Mouse (Mus musculus) gastrocnemius, adult 18-20 months (tissue): Measurements from ENCODE around the gene Vtcn1. TPM values are rescaled to one million over a fixed set of nuclear protein-coding genes. Genes with fewer than 3 reads are reported as not detected.
"Not testable (repeated sequence)": the region's sequence is repeated elsewhere in the genome, so short reads cannot be mapped to it uniquely, and the experiment has no call there.

Source experiments
- DNase-seq: peaks from one replicate; pipeline ENCODE4 v3.0.0; 2021; ENCODE audit warnings: low spot score
- long read RNA-seq, 2 experiments: library from polyadenylated mRNA; stranded (forward); transcript quantifications; one replicate each; pipeline ENCODE4 v2.0.0; 2021
- total RNA-seq, 2 experiments: library from RNA; stranded (reverse); gene quantifications; 2 replicates each; pipeline ENCODE4 v1.2.3; 2021

Gene Vtcn1
- total RNA-seq = under 1 TPM in 1 of 2 experiments, not detected in 1; 0.25 TPM
- long read RNA-seq, experiment 1, partial matches to known transcripts = 0 of 1 reads
- long read RNA-seq, experiment 1, other reads (novel, unspliced or antisense) = 1 of 1 reads
- long read RNA-seq, experiment 2, partial matches to known transcripts = 0 of 1 reads
- long read RNA-seq, experiment 2, other reads (novel, unspliced or antisense) = 1 of 1 reads

- DNase-seq = no peak
Measured at GRCm38 (mm10) chr3:100825225-100825965, at the start of gene Vtcn1. Gene Vtcn1 (plus strand): TSS chr3:100825459.

- DNase-seq = no peak
Measured at GRCm38 (mm10) chr3:100776967-100777366, 48.3 kb upstream of the Vtcn1 start.

- no peak for DNase-seq
Measured at GRCm38 (mm10) chr3:100777568-100777967, 47.7 kb upstream of the Vtcn1 start.

- no peak for DNase-seq
Measured at GRCm38 (mm10) chr3:100786076-100786475, 39.2 kb upstream of the Vtcn1 start.

GRCm38 (mm10) chr3:100791670-100792069 lies 33.6 kb upstream of the Vtcn1 start:
- no peak for DNase-seq

- no peak for DNase-seq
Measured at GRCm38 (mm10) chr3:100793345-100793744, 31.9 kb upstream of the Vtcn1 start.

- no peak for DNase-seq
Measured at GRCm38 (mm10) chr3:100796571-100796970, 28.7 kb upstream of the Vtcn1 start.

GRCm38 (mm10) chr3:100797166-100798145 lies 27.8 kb upstream of the Vtcn1 start:
- DNase-seq = no peak

GRCm38 (mm10) chr3:100798872-100799422 lies 26.3 kb upstream of the Vtcn1 start:
- DNase-seq = no peak

- DNase-seq = no peak
Measured at GRCm38 (mm10) chr3:100804975-100805374, 20.3 kb upstream of the Vtcn1 start.

- no peak for DNase-seq
Measured at GRCm38 (mm10) chr3:100805925-100806324, 19.3 kb upstream of the Vtcn1 start.

GRCm38 (mm10) chr3:100810461-100810860 lies 14.8 kb upstream of the Vtcn1 start:
- no peak for DNase-seq

GRCm38 (mm10) chr3:100811836-100812235 lies 13.4 kb upstream of the Vtcn1 start:
- DNase-seq = no peak

GRCm38 (mm10) chr3:100815490-100815889 lies 9.8 kb upstream of the Vtcn1 start:
- DNase-seq = not testable (repeated sequence)

GRCm38 (mm10) chr3:100818709-100819108 lies 6.5 kb upstream of the Vtcn1 start:
- DNase-seq = no peak

GRCm38 (mm10) chr3:100819571-100819970 lies 5.7 kb upstream of the Vtcn1 start:
- no peak for DNase-seq

- DNase-seq = no peak
Measured at GRCm38 (mm10) chr3:100820852-100821251, 4.4 kb upstream of the Vtcn1 start.

GRCm38 (mm10) chr3:100821276-100821675 lies 4.0 kb upstream of the Vtcn1 start:
- no peak for DNase-seq

- DNase-seq = no peak
Measured at GRCm38 (mm10) chr3:100843784-100844183, 18.5 kb downstream of the Vtcn1 start.

- DNase-seq = no peak
Measured at GRCm38 (mm10) chr3:100844366-100844765, 19.1 kb downstream of the Vtcn1 start.

- no peak for DNase-seq
Measured at GRCm38 (mm10) chr3:100848348-100848747, 23.1 kb downstream of the Vtcn1 start.

- DNase-seq = no peak
Measured at GRCm38 (mm10) chr3:100850468-100850867, 25.2 kb downstream of the Vtcn1 start.
